Mouse (Mus musculus) liver, embryonic 15.5 days (tissue): ENCODE results near the gene Fezf2. TPM values are rescaled to one million over a fixed set of nuclear protein-coding genes. Genes with fewer than 3 reads are reported as not detected.

Source experiments
- ATAC-seq: fragments of 200-750 bp; cut with Nextera tagmentation; 2 replicates; pipeline ENCODE4 v1.8.0; 2017; ENCODE audit warnings: moderate number of reproducible peaks, mild to moderate bottlenecking, moderate library complexity; ENCODE audit not compliant: insufficient read depth
- H3K27ac ChIP-seq: fragments of 300-500 bp; sonication (generic); replicated peaks from 2 replicates; pipeline ENCODE4 v1.5.1; 2015; ENCODE audit warnings: mild to moderate bottlenecking, inconsistent platforms
- H3K27me3 ChIP-seq: fragments of 300-500 bp; sonication (generic); 2 replicates; pipeline ENCODE4 v1.6.1; 2015; ENCODE audit warnings: mild to moderate bottlenecking, inconsistent platforms
- H3K36me3 ChIP-seq: fragments of 300-500 bp; sonication (generic); replicated peaks from 2 replicates; pipeline ENCODE4 v1.6.1; 2015; ENCODE audit warnings: moderate library complexity, mild to moderate bottlenecking, inconsistent platforms
- H3K4me1 ChIP-seq: fragments of 300-500 bp; sonication (generic); replicated peaks from 2 replicates; pipeline ENCODE4 v1.6.1; 2015; ENCODE audit warnings: inconsistent platforms
- H3K4me2 ChIP-seq: fragments of 300-500 bp; sonication (generic); 2 replicates; pipeline ENCODE4 v1.6.1; 2015; ENCODE audit warnings: moderate library complexity, mild to moderate bottlenecking, inconsistent platforms
- H3K4me3 ChIP-seq: fragments of 300-500 bp; sonication (generic); replicated peaks from 2 replicates; pipeline ENCODE4 v1.5.1; 2015; ENCODE audit warnings: mild to moderate bottlenecking, inconsistent platforms
- H3K9ac ChIP-seq: fragments of 300-500 bp; sonication (generic); 2 replicates; pipeline ENCODE4 v1.6.1; 2015; ENCODE audit warnings: moderate library complexity, mild to moderate bottlenecking, inconsistent platforms
- H3K9me3 ChIP-seq: fragments of 300-500 bp; sonication (generic); replicated peaks from 2 replicates; pipeline ENCODE4 v1.6.1; 2016; ENCODE audit warnings: inconsistent platforms
- WGBS: fragments of 180-500 bp; shearing (Covaris S2); methylation state at CpG from one replicate; pipeline ENCODE4 v1.1.7; 2015; ENCODE audit warnings: mixed read lengths; ENCODE audit not compliant: insufficient replicate concordance; 5-methylcytosine and 5-hydroxymethylcytosine counted together
- polyA plus RNA-seq: library from polyadenylated mRNA; unstranded; fragments of >200 nt; fragmentation: Nextera tagmentation; extraction: Ambion mirVana; gene quantifications from 2 replicates; pipeline ENCODE4 v1.2.1, GENCODE M21; 2015

Gene Fezf2
- polyA plus RNA-seq: 0.03 and 0.12 TPM in 2 replicates

- no peak within 1 kb of the TSS for H3K27ac ChIP-seq
- no peak within 1 kb of the TSS for H3K4me3 ChIP-seq
- H3K9ac ChIP-seq: no peak within 1 kb of the TSS
- no peaks in the 10 kb centered on the region for H3K4me1 ChIP-seq
- no peak for ATAC-seq
- peaks cover 97% of the 10 kb centered on the region for H3K27me3 ChIP-seq
- no peaks in the 10 kb centered on the region for H3K36me3 ChIP-seq
- WGBS: 3% methylated on average over 2 of the region's 2 CpGs
- H3K4me2 ChIP-seq: no peak within 1 kb of the TSS
- no peaks in the 10 kb centered on the region for H3K9me3 ChIP-seq
Measured at GRCm38 (mm10) chr14:12348089-12348488, at the start of gene Fezf2. Gene Fezf2 (minus strand): TSS chr14:12348189.

GRCm38 (mm10) chr14:12397561-12397960, 49.6 kb upstream of the Fezf2 start:
- ATAC-seq: no peak
- no peak overlapping the region for H3K4me2 ChIP-seq
- no peak overlapping the region for H3K9ac ChIP-seq
- 64% methylated on average over 3 of the region's 3 CpGs for WGBS
- H3K27ac ChIP-seq: no peak overlapping the region
- H3K9me3 ChIP-seq: no peaks in the 10 kb centered on the region
- no peaks in the 10 kb centered on the region for H3K36me3 ChIP-seq
- no peak overlapping the region for H3K4me3 ChIP-seq
- no peaks in the 10 kb centered on the region for H3K4me1 ChIP-seq
- H3K27me3 ChIP-seq: no peaks in the 10 kb centered on the region

DNA sequence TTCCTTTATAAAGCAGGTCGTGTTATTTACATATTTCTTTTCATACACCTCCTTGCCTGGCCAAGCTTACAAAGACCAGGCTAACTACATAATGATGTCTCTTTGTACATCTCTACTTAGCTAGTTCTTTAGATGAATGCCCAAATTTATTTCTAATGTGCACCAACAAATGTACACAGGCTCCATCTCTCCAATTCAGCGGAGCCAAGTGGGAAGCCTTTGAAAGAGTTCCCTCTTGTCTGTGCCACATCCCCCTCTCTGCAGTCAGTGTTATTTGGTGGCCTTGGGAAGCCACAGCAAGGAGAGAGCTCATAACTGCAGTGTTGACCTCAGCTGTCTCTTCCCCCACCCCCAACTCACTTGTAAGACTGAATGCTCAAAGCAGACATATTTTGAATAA, 46.3 kb upstream of the Fezf2 start:
- Histone ChIP-seq H3K4me1 (no peaks in the 10 kb centered on the region), H3K4me3 (no peak overlapping the region), H3K27me3 (no peaks in the 10 kb centered on the region), H3K9ac (no peak overlapping the region), H3K36me3 (no peaks in the 10 kb centered on the region), H3K9me3 (no peaks in the 10 kb centered on the region), H3K4me2 (no peak overlapping the region), H3K27ac (no peak overlapping the region)
- WGBS: 58% methylated on average over 2 of the region's 2 CpGs
- ATAC-seq: no peak

- Histone ChIP-seq H3K27ac (no peak overlapping the region), H3K27me3 (no peaks in the 10 kb centered on the region), H3K36me3 (no peaks in the 10 kb centered on the region), H3K4me3 (no peak overlapping the region), H3K4me1 (no peaks in the 10 kb centered on the region), H3K9ac (no peak overlapping the region), H3K9me3 (no peaks in the 10 kb centered on the region), H3K4me2 (no peak overlapping the region)
- WGBS: 60% methylated on average over 12 of the region's 12 CpGs
- no peak for ATAC-seq
Measured at GRCm38 (mm10) chr14:12393271-12393861, 45.4 kb upstream of the Fezf2 start.

GRCm38 (mm10) chr14:12391167-12391566, 43.2 kb upstream of the Fezf2 start:
- H3K9me3 ChIP-seq: no peaks in the 10 kb centered on the region
- no peaks in the 10 kb centered on the region for H3K27me3 ChIP-seq
- no peaks in the 10 kb centered on the region for H3K4me1 ChIP-seq
- no peak overlapping the region for H3K27ac ChIP-seq
- no peak overlapping the region for H3K9ac ChIP-seq
- no peak overlapping the region for H3K4me2 ChIP-seq
- no peak overlapping the region for H3K4me3 ChIP-seq
- WGBS: 74% methylated on average over 7 of the region's 7 CpGs
- no peaks in the 10 kb centered on the region for H3K36me3 ChIP-seq
- ATAC-seq: no peak

DNA sequence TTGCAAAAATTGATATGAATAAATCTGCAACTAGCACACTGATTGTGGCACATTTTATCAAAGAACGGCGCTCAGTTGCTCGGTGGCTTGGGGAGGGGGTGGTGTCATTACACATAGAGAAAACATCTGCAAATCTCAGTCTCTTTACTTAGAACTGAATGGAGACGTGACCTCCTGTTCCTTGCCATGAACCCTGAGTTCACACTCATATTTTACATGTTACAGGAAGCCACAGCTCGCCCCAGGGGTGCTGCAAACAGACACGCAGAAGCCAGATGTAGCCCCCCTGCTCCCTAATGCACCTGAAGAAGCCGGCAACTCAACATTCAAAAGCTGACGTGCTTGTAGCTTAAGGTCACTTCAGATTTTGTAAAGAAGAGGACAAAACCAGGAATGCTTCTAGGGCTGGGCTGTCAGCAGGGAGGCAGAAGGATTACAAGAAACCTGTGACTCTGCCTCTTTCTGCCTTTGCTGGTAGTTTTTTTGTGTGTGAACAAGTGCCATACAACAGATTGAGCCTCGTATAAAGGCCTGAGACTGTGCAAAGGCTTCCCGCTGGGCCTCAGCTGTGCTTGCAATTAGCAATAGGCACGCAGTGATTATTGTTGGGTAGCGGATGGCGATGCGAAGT, 40.9 kb upstream of the Fezf2 start:
- Histone ChIP-seq H3K36me3 (no peaks in the 10 kb centered on the region), H3K4me2 (no peak overlapping the region), H3K27ac (no peak overlapping the region), H3K4me1 (no peaks in the 10 kb centered on the region), H3K9ac (no peak overlapping the region), H3K27me3 (no peaks in the 10 kb centered on the region), H3K9me3 (no peaks in the 10 kb centered on the region), H3K4me3 (no peak overlapping the region)
- ATAC-seq: no peak
- WGBS: 42% methylated on average over 14 of the region's 14 CpGs

- Histone ChIP-seq H3K36me3 (no peaks in the 10 kb centered on the region), H3K27ac (no peak overlapping the region), H3K27me3 (no peaks in the 10 kb centered on the region), H3K4me3 (no peak overlapping the region), H3K9ac (no peak overlapping the region), H3K4me1 (no peaks in the 10 kb centered on the region), H3K9me3 (no peaks in the 10 kb centered on the region), H3K4me2 (no peak overlapping the region)
- no peak for ATAC-seq
- 27% methylated on average over 4 of the region's 4 CpGs for WGBS
Measured at GRCm38 (mm10) chr14:12388192-12388795, 40.3 kb upstream of the Fezf2 start.

GRCm38 (mm10) chr14:12387176-12387575, 39.2 kb upstream of the Fezf2 start:
- WGBS: 49% methylated on average over 6 of the region's 6 CpGs
- no peak overlapping the region for H3K4me3 ChIP-seq
- no peaks in the 10 kb centered on the region for H3K4me1 ChIP-seq
- no peak overlapping the region for H3K4me2 ChIP-seq
- no peak overlapping the region for H3K27ac ChIP-seq
- no peaks in the 10 kb centered on the region for H3K27me3 ChIP-seq
- H3K36me3 ChIP-seq: no peaks in the 10 kb centered on the region
- H3K9ac ChIP-seq: no peak overlapping the region
- no peak for ATAC-seq
- H3K9me3 ChIP-seq: no peaks in the 10 kb centered on the region

DNA sequence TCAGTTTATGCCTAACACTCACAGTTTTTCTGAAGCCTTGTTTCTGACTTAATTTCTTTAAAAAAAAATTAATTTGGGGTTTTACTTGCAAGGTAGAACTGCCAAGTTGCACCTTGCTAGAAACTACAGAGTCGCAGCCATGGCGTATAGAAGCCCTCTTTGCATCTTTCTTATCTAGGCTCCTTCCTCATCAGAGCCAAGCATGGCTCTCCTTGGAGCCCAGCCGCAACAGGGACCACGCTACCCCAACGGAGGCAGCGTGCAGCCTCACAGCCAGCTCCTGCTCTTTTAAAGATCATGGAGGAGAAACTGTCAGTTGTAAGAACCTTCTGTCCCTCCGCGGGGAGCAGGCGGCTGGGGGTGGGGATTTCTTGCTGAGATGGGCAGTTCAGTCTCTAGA, 29.9 kb upstream of the Fezf2 start:
- H3K36me3 ChIP-seq: no peaks in the 10 kb centered on the region
- 17% methylated on average over 9 of the region's 9 CpGs for WGBS
- ATAC-seq: no peak

DNA sequence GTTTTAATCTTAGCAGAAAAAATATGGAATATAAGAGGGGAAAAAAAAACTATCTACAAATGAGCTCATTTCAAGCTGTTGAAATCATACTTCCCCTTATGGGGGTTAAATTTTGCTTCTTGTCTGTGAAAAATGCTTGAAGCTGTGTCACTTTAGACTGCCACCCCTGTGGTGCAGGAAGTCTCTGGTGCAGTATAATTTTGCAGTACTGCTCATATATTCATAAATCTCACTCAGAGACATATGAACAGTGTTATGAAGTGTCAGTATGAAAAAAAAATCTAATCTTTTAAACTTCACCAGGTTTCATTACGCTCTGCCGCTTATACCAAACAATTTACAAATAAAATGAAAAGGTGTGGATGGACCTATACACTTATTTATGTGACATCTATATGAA, 29.3 kb upstream of the Fezf2 start:
- H3K4me1 ChIP-seq: no peaks in the 10 kb centered on the region
- no peaks in the 10 kb centered on the region for H3K9me3 ChIP-seq
- no peaks in the 10 kb centered on the region for H3K36me3 ChIP-seq
- H3K9ac ChIP-seq: no peak overlapping the region
- 82% methylated on average over 2 of the region's 2 CpGs for WGBS
- H3K4me3 ChIP-seq: no peak overlapping the region
- H3K27me3 ChIP-seq: no peaks in the 10 kb centered on the region
- no peak overlapping the region for H3K27ac ChIP-seq
- no peak for ATAC-seq
- H3K4me2 ChIP-seq: no peak overlapping the region

More for the DNA sequence above, 29.9 kb upstream of the Fezf2 start:
- Histone ChIP-seq H3K9me3 (no peaks in the 10 kb centered on the region), H3K4me2 (no peak overlapping the region), H3K4me1 (no peaks in the 10 kb centered on the region), H3K9ac (no peak overlapping the region), H3K27ac (no peak overlapping the region), H3K27me3 (no peaks in the 10 kb centered on the region), H3K4me3 (no peak overlapping the region)

- WGBS: 55% methylated on average over 2 of the region's 2 CpGs
- Histone ChIP-seq H3K4me3 (no peak overlapping the region), H3K4me1 (no peaks in the 10 kb centered on the region), H3K9ac (no peak overlapping the region), H3K4me2 (no peak overlapping the region), H3K27ac (no peak overlapping the region), H3K36me3 (no peaks in the 10 kb centered on the region), H3K27me3 (no peaks in the 10 kb centered on the region), H3K9me3 (no peaks in the 10 kb centered on the region)
- no peak for ATAC-seq
Measured at GRCm38 (mm10) chr14:12375451-12375850, 27.5 kb upstream of the Fezf2 start.
